Mouse (Mus musculus) thymus, postnatal 0 days (tissue): ENCODE measurements around the gene Mpig6b. TPM values are rescaled to one million over a fixed set of nuclear protein-coding genes. Genes with fewer than 3 reads are reported as not detected.
A peak's percentile ranks its signal among the peaks of the same experiment; 100 is the strongest.

ENCODE experiments used
- DNase-seq: peaks from one replicate; pipeline ENCODE4 v3.0.0-alpha.2; 2015; ENCODE audit warnings: low spot score
- polyA plus RNA-seq: library from polyadenylated mRNA; unstranded; fragments of >200 nt; fragmentation: Nextera tagmentation; extraction: Ambion mirVana; gene quantifications from 2 replicates; pipeline ENCODE4 v1.2.1, GENCODE M21; 2015

Gene Mpig6b
- polyA plus RNA-seq, 1 experiment from 2014 or later, result 0.08 TPM

GRCm38 (mm10) chr17:35018171-35018570 is 47.8 kb downstream of the Mpig6b start:
- DNase-seq, result no peak

- no peak for DNase-seq
Observed at GRCm38 (mm10) chr17:35017706-35018030, 48.3 kb downstream of the Mpig6b start.

- peak; percentile 48 for DNase-seq
Observed at GRCm38 (mm10) chr17:35016791-35017705, 48.9 kb downstream of the Mpig6b start.

GRCm38 (mm10) chr17:35016376-35016775 is 49.6 kb downstream of the Mpig6b start, which contains the start of gene Vwa7:
Gene Vwa7 (plus strand): TSS chr17:35016579.
- DNase-seq, result no peak

GRCm38 (mm10) chr17:35015296-35015695 is 50.7 kb downstream of the Mpig6b start:
- no peak for DNase-seq

- DNase-seq, result no peak
Observed at GRCm38 (mm10) chr17:35013221-35013620, 52.8 kb downstream of the Mpig6b start.

Other genes starting within 250 kb of the Mpig6b start
- 39.3 and 48.6 TPM in 2 replicates for gene Stk19, start 229.2 kb downstream of the Mpig6b start, polyA plus RNA-seq
- gene Dxo, start 229.2 kb downstream of the Mpig6b start, polyA plus RNA-seq, result 48.8 and 53.3 TPM in 2 replicates
- 49.7 and 50.1 TPM in 2 replicates for gene Skiv2l, start 216.0 kb downstream of the Mpig6b start, polyA plus RNA-seq
- gene Nelfe, start 215.8 kb downstream of the Mpig6b start, polyA plus RNA-seq, result 82.4 and 88.6 TPM in 2 replicates
- gene Cfb, start 203.7 kb downstream of the Mpig6b start, polyA plus RNA-seq, result 5.2 and 6.2 TPM in 2 replicates
- 1.6 and 1.7 TPM in 2 replicates for gene Zbtb12, start 186.7 kb downstream of the Mpig6b start, polyA plus RNA-seq
- not detected in 2 replicates for gene Gm20547, start 184.1 kb downstream of the Mpig6b start, polyA plus RNA-seq
- 7.6 TPM in 2 replicates for gene C2, start 167.9 kb downstream of the Mpig6b start, polyA plus RNA-seq
- 38.6 and 47.9 TPM in 2 replicates for gene Ehmt2, start 167.7 kb downstream of the Mpig6b start, polyA plus RNA-seq
- gene Slc44a4, start 151.7 kb downstream of the Mpig6b start, polyA plus RNA-seq, result 0.57 and 0.81 TPM in 2 replicates
- 25.7 and 28.2 TPM in 2 replicates for gene Neu1, start 134.9 kb downstream of the Mpig6b start, polyA plus RNA-seq
- 0.72 and 0.83 TPM in 2 replicates for gene Hspa1b, start 106.9 kb downstream of the Mpig6b start, polyA plus RNA-seq
- not detected in 2 replicates for gene Gm20481, start 96.3 kb downstream of the Mpig6b start, polyA plus RNA-seq
- gene Hspa1a, start 94.0 kb downstream of the Mpig6b start, polyA plus RNA-seq, result 6.8 and 7.6 TPM in 2 replicates
- 0.09 and 0.27 TPM in 2 replicates for gene Hspa1l, start 93.5 kb downstream of the Mpig6b start, polyA plus RNA-seq
- 179 and 197 TPM in 2 replicates for gene Lsm2, start 84.3 kb downstream of the Mpig6b start, polyA plus RNA-seq
- gene Vars, start 65.2 kb downstream of the Mpig6b start, polyA plus RNA-seq, result 125 and 138 TPM in 2 replicates
- gene Vwa7, start 49.6 kb downstream of the Mpig6b start, polyA plus RNA-seq, result 0.26 and 0.36 TPM in 2 replicates
- gene Sapcd1, start 38.2 kb downstream of the Mpig6b start, polyA plus RNA-seq, result 18.2 and 22.5 TPM in 2 replicates
- 8.9 and 13.5 TPM in 2 replicates for gene Msh5, start 19.4 kb downstream of the Mpig6b start, polyA plus RNA-seq
- gene Clic1, start 16.2 kb downstream of the Mpig6b start, polyA plus RNA-seq, result 501 and 524 TPM in 2 replicates
- gene Ddah2, start 7.1 kb downstream of the Mpig6b start, polyA plus RNA-seq, result 51.6 and 57.5 TPM in 2 replicates
- gene Ly6g6c, start 796 bp downstream of the Mpig6b start, polyA plus RNA-seq, result 0.27 and 0.57 TPM in 2 replicates
- 0.89 and 1.0 TPM in 2 replicates for gene Ly6g6e, start 10.7 kb upstream of the Mpig6b start, polyA plus RNA-seq
- gene Ly6g6d, start 11.9 kb upstream of the Mpig6b start, polyA plus RNA-seq, result 0.55 and 0.60 TPM in 2 replicates
- gene Ly6g6f, start 19.4 kb upstream of the Mpig6b start, polyA plus RNA-seq, result 0.12 TPM in 1 of 2 replicates, not detected in the other
- gene Abhd16a, start 23.1 kb upstream of the Mpig6b start, polyA plus RNA-seq, result 85.3 and 90.6 TPM in 2 replicates
- 0.37 TPM in 1 of 2 replicates, not detected in the other for gene Ly6g5c, start 42.1 kb upstream of the Mpig6b start, polyA plus RNA-seq
- gene Ly6g5b, start 49.2 kb upstream of the Mpig6b start, polyA plus RNA-seq, result 3.7 and 4.0 TPM in 2 replicates
- gene Gpank1, start 55.3 kb upstream of the Mpig6b start, polyA plus RNA-seq, result 26.9 and 31.2 TPM in 2 replicates
- gene Csnk2b, start 55.9 kb upstream of the Mpig6b start, polyA plus RNA-seq, result 348 and 353 TPM in 2 replicates
- 11.2 and 14.7 TPM in 2 replicates for gene D17H6S53E, start 60.2 kb upstream of the Mpig6b start, polyA plus RNA-seq
- gene Apom, start 65.9 kb upstream of the Mpig6b start, polyA plus RNA-seq, result 0.18 and 0.21 TPM in 2 replicates
- 42.3 and 48.0 TPM in 2 replicates for gene Bag6, start 69.0 kb upstream of the Mpig6b start, polyA plus RNA-seq
- gene Prrc2a, start 98.7 kb upstream of the Mpig6b start, polyA plus RNA-seq, result 81.3 and 113 TPM in 2 replicates
- gene Aif1, start 109.9 kb upstream of the Mpig6b start, polyA plus RNA-seq, result 45.2 and 47.2 TPM in 2 replicates
- gene Lst1, start 122.3 kb upstream of the Mpig6b start, polyA plus RNA-seq, result 35.3 and 41.8 TPM in 2 replicates
- 144 and 167 TPM in 2 replicates for gene Ltb, start 128.3 kb upstream of the Mpig6b start, polyA plus RNA-seq
- 4.2 and 5.7 TPM in 2 replicates for gene Tnf, start 135.8 kb upstream of the Mpig6b start, polyA plus RNA-seq
- 4.4 and 4.7 TPM in 2 replicates for gene Lta, start 139.2 kb upstream of the Mpig6b start, polyA plus RNA-seq
- gene Gm16181, start 154.7 kb upstream of the Mpig6b start, polyA plus RNA-seq, result 0.26 and 0.69 TPM in 2 replicates
- 1.3 and 1.8 TPM in 2 replicates for gene Atp6v1g2, start 167.5 kb upstream of the Mpig6b start, polyA plus RNA-seq
- 14.0 and 16.8 TPM in 2 replicates for gene Nfkbil1, start 169.6 kb upstream of the Mpig6b start, polyA plus RNA-seq
- gene Ddx39b, start 175.6 kb upstream of the Mpig6b start, polyA plus RNA-seq, result 423 and 446 TPM in 2 replicates
- 441 and 555 TPM in 2 replicates for gene H2-D1, start 196.5 kb upstream of the Mpig6b start, polyA plus RNA-seq